Mouse (Mus musculus) embryonic fibroblast, embryonic 13.5 days (primary cell): ENCODE measurements around the gene Cacna1a. TPM values are rescaled to one million over a fixed set of nuclear protein-coding genes. Genes with fewer than 3 reads are reported as not detected.
A peak's percentile ranks its signal among the peaks of the same experiment; 100 is the strongest.

ENCODE experiments used
- H3K27ac ChIP-seq: 2 replicates; pipeline ENCODE4 v1.5.1; 2012; ENCODE audit warnings: low read length, control low read depth, inconsistent platforms; ENCODE audit not compliant: insufficient read depth
- H3K4me1 ChIP-seq: 2 replicates; pipeline ENCODE4 v1.6.1; 2011; ENCODE audit warnings: low read length; ENCODE audit not compliant: control insufficient read depth, insufficient read depth
- H3K4me3 ChIP-seq: 2 replicates; pipeline ENCODE4 v1.5.1; 2011; ENCODE audit warnings: mild to moderate bottlenecking, control low read depth, low read length; ENCODE audit not compliant: insufficient read depth
- CTCF ChIP-seq: IDR thresholded peaks from 2 replicates; pipeline ENCODE4 v1.5.1; 2011; ENCODE audit warnings: mild to moderate bottlenecking, control low read depth, low read length, moderate library complexity, borderline replicate concordance; ENCODE audit not compliant: insufficient read depth
- POLR2A ChIP-seq: IDR thresholded peaks from 2 replicates; pipeline ENCODE4 v1.6.1; 2011; ENCODE audit warnings: low read depth, mild to moderate bottlenecking, control low read depth, low read length, moderate library complexity
- polyA plus RNA-seq: library from polyadenylated mRNA; stranded (reverse); fragments of >200 nt; gene quantifications from 2 replicates; pipeline ENCODE4 v1.2.4, GENCODE M21; 2011; ENCODE audit warnings: low read depth; ENCODE audit not compliant: missing spikeins, insufficient read length

Gene Cacna1a
- polyA plus RNA-seq, 1 experiment = 7.2 TPM

GRCm38 (mm10) chr8:84426582-84426981 is 38.3 kb downstream of the Cacna1a start:
- Histone ChIP-seq H3K27ac (no peak overlapping the region), H3K4me1 (no peaks in the 10 kb centered on the region), H3K4me3 (no peak overlapping the region)
- TF ChIP-seq POLR2A (no peak), CTCF (no peak)

GRCm38 (mm10) chr8:84428034-84428433 is 39.8 kb downstream of the Cacna1a start:
- Histone ChIP-seq H3K27ac (no peak overlapping the region), H3K4me3 (no peak overlapping the region), H3K4me1 (no peaks in the 10 kb centered on the region)
- TF ChIP-seq CTCF = no peak
- TF ChIP-seq POLR2A = no peak

GRCm38 (mm10) chr8:84429014-84429413 is 40.8 kb downstream of the Cacna1a start:
- TF ChIP-seq POLR2A = no peak
- no peak for TF ChIP-seq CTCF
- no peaks in the 10 kb centered on the region for H3K4me1 ChIP-seq
- no peak overlapping the region for H3K27ac ChIP-seq
- no peak overlapping the region for H3K4me3 ChIP-seq

GRCm38 (mm10) chr8:84429492-84429891 is 41.3 kb downstream of the Cacna1a start:
- no peak overlapping the region for H3K27ac ChIP-seq
- no peaks in the 10 kb centered on the region for H3K4me1 ChIP-seq
- no peak overlapping the region for H3K4me3 ChIP-seq
- TF ChIP-seq POLR2A (no peak), CTCF (no peak)

- H3K4me1 ChIP-seq = no peaks in the 10 kb centered on the region
- H3K27ac ChIP-seq = no peak overlapping the region
- H3K4me3 ChIP-seq = no peak overlapping the region
- no peak for TF ChIP-seq POLR2A
- no peak for TF ChIP-seq CTCF
These were observed 47.1 kb downstream of the Cacna1a start for GRCm38 (mm10) chr8:84435370-84435769.

DNA sequence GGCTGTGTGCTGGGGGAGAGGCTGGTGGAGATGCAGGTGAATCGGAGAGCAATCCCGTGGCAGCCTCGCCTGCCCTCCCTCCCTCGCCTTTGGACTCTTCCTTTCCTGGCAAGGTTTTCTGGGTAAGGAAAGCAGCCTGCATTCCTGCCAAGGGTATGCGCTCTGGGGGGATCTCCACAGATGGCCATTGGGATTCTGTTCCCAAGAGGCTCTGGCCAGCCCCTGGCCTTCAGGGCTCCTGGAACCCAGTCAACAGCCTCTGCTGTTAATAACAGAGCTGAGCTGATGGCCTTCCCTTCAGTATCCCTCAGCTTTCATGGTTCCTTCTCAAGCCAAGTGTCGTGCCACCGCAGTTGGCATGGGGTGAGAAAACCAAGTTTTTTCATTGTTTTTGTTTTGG is 51.6 kb downstream of the Cacna1a start:
- H3K4me1 ChIP-seq = peaks cover 3% of the 10 kb centered on the region
- TF ChIP-seq POLR2A = no peak
- TF ChIP-seq CTCF = no peak
- H3K4me3 ChIP-seq = no peak overlapping the region
- H3K27ac ChIP-seq = no peak overlapping the region

- peaks cover 3% of the 10 kb centered on the region for H3K4me1 ChIP-seq
- no peak overlapping the region for H3K4me3 ChIP-seq
- TF ChIP-seq POLR2A (no peak), CTCF (no peak)
- no peak overlapping the region for H3K27ac ChIP-seq
These were observed 53.8 kb downstream of the Cacna1a start for GRCm38 (mm10) chr8:84442043-84442442.

DNA sequence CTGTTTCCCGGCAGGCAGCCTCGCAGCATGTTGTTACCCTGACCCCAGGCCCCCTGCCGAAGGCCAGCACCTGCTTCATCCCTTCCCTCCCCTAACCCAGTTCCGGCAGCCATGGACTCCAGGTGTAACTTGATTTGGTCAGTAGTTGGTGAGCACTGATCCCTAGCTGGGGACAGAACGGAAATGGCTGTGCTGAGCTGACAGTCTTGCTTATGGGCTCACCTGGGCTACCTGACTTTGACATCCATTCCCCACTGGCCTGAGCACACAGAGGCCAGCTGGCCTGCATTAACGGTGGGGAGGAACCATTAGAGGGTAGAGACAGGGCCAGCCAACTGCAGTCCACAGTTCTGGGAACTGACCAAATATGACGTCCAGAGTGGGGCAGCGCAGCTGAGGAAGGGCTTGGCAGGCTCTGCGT is 58.3 kb downstream of the Cacna1a start:
- Histone ChIP-seq H3K27ac (no peak overlapping the region), H3K4me3 (no peak overlapping the region), H3K4me1 (peaks cover 3% of the 10 kb centered on the region)
- TF ChIP-seq CTCF (no peak), POLR2A (no peak)

GRCm38 (mm10) chr8:84454532-84454931 is 66.3 kb downstream of the Cacna1a start:
- Histone ChIP-seq H3K27ac (no peak overlapping the region), H3K4me1 (peaks cover 6% of the 10 kb centered on the region; the same call in 1 of the 2 replicates), H3K4me3 (no peak overlapping the region)
- TF ChIP-seq POLR2A = no peak
- TF ChIP-seq CTCF = peak; percentile 9; the same call in 1 of the 2 replicates

GRCm38 (mm10) chr8:84458853-84459252 is 70.6 kb downstream of the Cacna1a start:
- Histone ChIP-seq H3K4me3 (no peak overlapping the region), H3K4me1 (peaks cover 16% of the 10 kb centered on the region), H3K27ac (peak overlapping the region; percentile 78)
- TF ChIP-seq POLR2A (no peak), CTCF (no peak)

- Histone ChIP-seq H3K27ac (peak overlapping the region; percentile 78), H3K4me3 (no peak overlapping the region), H3K4me1 (peaks cover 16% of the 10 kb centered on the region)
- TF ChIP-seq CTCF = no peak
- TF ChIP-seq POLR2A = no peak
These were observed 71.0 kb downstream of the Cacna1a start for GRCm38 (mm10) chr8:84459276-84459675.
